Mouse (Mus musculus) midbrain, embryonic 13.5 days (tissue): ENCODE data around the gene Tfeb. TPM values are rescaled to one million over a fixed set of nuclear protein-coding genes. Genes with fewer than 3 reads are reported as not detected.

Experiments used
- ATAC-seq: fragments of 200-750 bp; cut with Nextera tagmentation; 2 replicates; pipeline ENCODE4 v1.8.0; 2017; ENCODE audit warnings: mild to moderate bottlenecking, moderate TSS enrichment, moderate library complexity
- H3K27ac ChIP-seq: fragments of 300-500 bp; sonication (generic); 2 replicates; pipeline ENCODE4 v1.5.1; 2015; ENCODE audit warnings: inconsistent platforms, mild to moderate bottlenecking, moderate library complexity
- H3K27me3 ChIP-seq: fragments of 300-500 bp; sonication (generic); 2 replicates; pipeline ENCODE4 v1.6.1; 2015; ENCODE audit warnings: mild to moderate bottlenecking, inconsistent platforms
- H3K36me3 ChIP-seq: fragments of 300-500 bp; sonication (generic); 2 replicates; pipeline ENCODE4 v1.6.1; 2015; ENCODE audit warnings: mild to moderate bottlenecking, inconsistent platforms
- H3K4me1 ChIP-seq: fragments of 300-500 bp; sonication (generic); replicated peaks from 2 replicates; pipeline ENCODE4 v1.6.1; 2015; ENCODE audit warnings: inconsistent platforms
- H3K4me2 ChIP-seq: fragments of 300-500 bp; sonication (generic); replicated peaks from 2 replicates; pipeline ENCODE4 v1.6.1; 2015; ENCODE audit warnings: moderate library complexity, mild to moderate bottlenecking, inconsistent platforms
- H3K4me3 ChIP-seq: fragments of 300-500 bp; sonication (generic); replicated peaks from 2 replicates; pipeline ENCODE4 v1.5.1; 2015; ENCODE audit warnings: mild to moderate bottlenecking, inconsistent platforms
- H3K9ac ChIP-seq: fragments of 300-500 bp; sonication (generic); replicated peaks from 2 replicates; pipeline ENCODE4 v1.6.1; 2015; ENCODE audit warnings: mild to moderate bottlenecking, inconsistent platforms
- H3K9me3 ChIP-seq: fragments of 300-500 bp; sonication (generic); 2 replicates; pipeline ENCODE4 v1.6.1; 2016; ENCODE audit warnings: mild to moderate bottlenecking, inconsistent platforms
- WGBS: fragments of 180-500 bp; shearing (Covaris S2); methylation state at CpG from one replicate; pipeline ENCODE4 v1.1.7; 2015; 5-methylcytosine and 5-hydroxymethylcytosine counted together
- polyA plus RNA-seq: library from polyadenylated mRNA; unstranded; fragments of >200 nt; fragmentation: Nextera tagmentation; extraction: Ambion mirVana; gene quantifications from 2 replicates; pipeline ENCODE4 v1.2.1, GENCODE M21; 2015

Gene Tfeb
- polyA plus RNA-seq, 1 experiment from 2014 or later = 2.0 TPM

DNA sequence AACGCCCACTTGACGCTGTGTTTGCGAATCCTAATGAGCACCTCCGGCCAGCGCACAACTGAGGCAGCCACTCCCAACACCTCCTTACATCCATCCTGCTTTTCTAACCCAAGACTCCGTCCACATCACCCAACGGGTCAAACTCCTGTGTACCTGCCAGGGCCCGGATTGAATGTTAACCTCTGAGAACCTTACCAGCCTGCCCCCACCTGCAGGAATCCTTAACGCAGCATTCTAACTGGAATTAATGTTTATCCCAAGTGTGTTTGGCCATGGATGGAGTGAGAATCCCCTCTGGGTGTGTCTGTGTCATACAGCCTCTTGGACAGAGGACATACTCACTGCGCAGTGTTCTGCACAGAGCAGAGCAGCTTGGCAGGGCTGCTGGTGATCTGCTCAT lies 38.7 kb upstream of the Tfeb start:
- H3K36me3 ChIP-seq = peaks cover 40% of the 10 kb centered on the region
- WGBS = 90% methylated on average over 10 of the region's 10 CpGs
- no peak overlapping the region; the same call in 1 of the 2 replicates for H3K9ac ChIP-seq
- no peak overlapping the region for H3K4me3 ChIP-seq
- no peak overlapping the region for H3K27ac ChIP-seq
- peaks cover 11% of the 10 kb centered on the region for H3K27me3 ChIP-seq
- no peaks in the 10 kb centered on the region for H3K9me3 ChIP-seq
- H3K4me1 ChIP-seq = peaks cover 17% of the 10 kb centered on the region
- ATAC-seq = no peak
- no peak overlapping the region for H3K4me2 ChIP-seq

DNA sequence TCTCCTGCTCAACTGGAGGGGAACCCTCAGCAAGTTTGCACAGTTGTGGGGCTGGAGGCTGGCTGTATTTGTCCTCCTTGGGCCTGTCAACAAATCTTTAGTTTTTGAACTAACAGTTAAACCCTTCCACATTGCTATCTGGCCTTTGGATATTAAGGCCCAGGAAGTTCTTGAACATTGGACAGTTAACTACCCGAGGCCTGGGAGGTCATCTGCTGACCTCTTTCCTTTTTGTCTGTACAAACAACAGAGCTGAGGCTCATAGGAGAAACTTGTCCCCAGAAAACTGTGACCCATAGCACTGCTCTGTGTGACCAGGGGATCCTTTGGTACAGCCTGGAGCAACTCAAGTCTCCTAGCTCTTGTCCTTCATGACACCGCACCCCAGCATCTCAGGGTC lies 37.8 kb upstream of the Tfeb start:
- Histone ChIP-seq H3K4me3 (no peak overlapping the region), H3K4me1 (peaks cover 12% of the 10 kb centered on the region), H3K27ac (no peak overlapping the region), H3K36me3 (peaks cover 49% of the 10 kb centered on the region), H3K9me3 (no peaks in the 10 kb centered on the region), H3K9ac (no peak overlapping the region), H3K4me2 (no peak overlapping the region), H3K27me3 (peaks cover 8% of the 10 kb centered on the region; the same call in 1 of the 2 replicates)
- WGBS = 83% methylated on average over 2 of the region's 2 CpGs
- no peak for ATAC-seq

DNA sequence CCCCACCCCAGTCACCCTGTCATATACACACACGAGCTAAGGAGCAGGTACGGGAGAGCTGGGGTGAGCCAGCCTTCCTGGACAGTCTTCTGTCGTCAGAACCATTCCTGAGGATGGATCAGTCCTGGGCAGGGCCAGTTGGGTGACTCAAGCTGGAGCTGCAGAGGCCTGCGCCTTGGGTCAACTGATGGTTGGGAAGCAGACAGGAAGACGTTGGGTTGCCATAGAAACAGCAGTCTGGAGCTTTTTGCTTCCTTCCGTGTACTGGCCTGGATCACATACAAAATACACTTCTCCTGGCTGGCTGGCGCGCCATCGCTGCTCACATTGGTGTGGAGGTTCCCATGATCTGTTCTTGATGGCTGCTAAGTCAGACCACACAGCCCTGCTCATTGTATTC lies 35.0 kb upstream of the Tfeb start:
- ATAC-seq = no peak
- Histone ChIP-seq H3K27me3 (peaks cover 8% of the 10 kb centered on the region; the same call in 1 of the 2 replicates), H3K4me2 (no peak overlapping the region), H3K9me3 (no peaks in the 10 kb centered on the region), H3K9ac (no peak overlapping the region), H3K27ac (no peak overlapping the region), H3K4me1 (no peaks in the 10 kb centered on the region), H3K36me3 (peaks cover 55% of the 10 kb centered on the region), H3K4me3 (no peak overlapping the region)
- 85% methylated on average over 9 of the region's 9 CpGs for WGBS

DNA sequence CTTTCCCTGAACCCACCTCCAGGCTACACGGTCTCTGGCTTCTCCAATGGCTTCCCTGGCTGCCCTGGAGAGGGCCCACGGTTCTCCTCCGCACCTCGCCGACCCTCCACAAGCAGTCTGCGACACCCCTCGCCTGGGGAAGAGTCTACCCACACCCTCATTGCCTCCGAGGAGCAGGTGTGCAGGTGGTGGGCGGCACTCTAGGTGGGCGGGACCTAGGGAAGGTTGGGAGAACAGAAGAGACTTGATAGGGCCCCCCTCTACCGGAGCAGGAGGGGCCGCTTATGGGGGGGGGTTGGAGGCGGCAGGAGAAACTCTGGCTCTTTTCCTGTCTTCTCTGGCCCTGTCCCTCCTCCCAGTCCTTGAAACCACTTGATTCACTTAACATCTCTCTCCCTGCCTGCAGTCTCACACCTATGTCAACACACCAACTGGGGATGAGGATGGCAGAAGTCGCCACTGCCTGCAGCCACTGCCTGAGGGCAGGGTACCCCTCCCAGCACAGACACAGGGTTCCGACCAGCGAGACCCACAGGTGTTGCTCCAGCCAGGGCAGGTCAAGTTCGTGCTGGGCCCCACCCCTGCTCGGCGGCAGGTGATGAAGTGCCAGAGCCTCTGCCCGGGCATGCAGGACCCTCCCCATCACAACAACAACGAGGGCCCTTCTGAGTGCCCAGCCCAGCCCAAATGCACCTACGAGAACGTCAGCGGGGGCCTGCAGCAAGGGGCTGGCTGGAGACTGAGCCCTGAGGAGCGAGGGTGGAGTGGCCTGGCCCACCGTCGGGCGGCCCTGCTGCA lies 34.1 kb upstream of the Tfeb start:
- peaks cover 8% of the 10 kb centered on the region; the same call in 1 of the 2 replicates for H3K27me3 ChIP-seq
- no peaks in the 10 kb centered on the region for H3K9me3 ChIP-seq
- 49% methylated on average over 28 of the region's 28 CpGs for WGBS
- H3K9ac ChIP-seq = no peak overlapping the region
- H3K4me2 ChIP-seq = no peak overlapping the region
- no peak overlapping the region for H3K4me3 ChIP-seq
- ATAC-seq = peak; percentile 15; the same call in 1 of the 2 replicates
- peaks cover 55% of the 10 kb centered on the region for H3K36me3 ChIP-seq
- no peak overlapping the region for H3K27ac ChIP-seq
- no peaks in the 10 kb centered on the region for H3K4me1 ChIP-seq

DNA sequence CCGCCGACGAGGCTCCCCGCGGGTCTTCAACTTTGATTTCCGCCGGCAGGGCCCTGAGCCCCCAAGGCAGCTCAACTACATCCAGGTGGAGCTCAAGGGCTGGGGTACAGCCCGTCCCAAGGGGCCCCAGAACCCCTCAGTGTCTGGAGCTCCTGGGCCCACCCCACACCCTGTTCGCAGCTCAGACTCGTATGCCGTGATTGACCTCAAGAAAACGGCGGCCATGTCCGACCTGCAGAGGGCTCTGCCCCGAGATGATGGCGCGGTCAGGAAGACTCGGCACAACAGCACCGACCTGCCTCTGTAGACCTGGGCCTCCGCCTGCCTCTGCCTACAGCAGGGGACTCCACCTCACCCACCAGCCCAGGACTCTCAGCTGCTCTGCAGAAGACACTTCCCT lies 33.3 kb upstream of the Tfeb start:
- Histone ChIP-seq H3K4me3 (no peak overlapping the region), H3K9me3 (no peaks in the 10 kb centered on the region), H3K27me3 (peaks cover 8% of the 10 kb centered on the region; the same call in 1 of the 2 replicates), H3K27ac (no peak overlapping the region), H3K4me2 (no peak overlapping the region), H3K9ac (no peak overlapping the region), H3K36me3 (peaks cover 55% of the 10 kb centered on the region), H3K4me1 (no peaks in the 10 kb centered on the region)
- 35% methylated on average over 20 of the region's 20 CpGs for WGBS
- ATAC-seq = peak; percentile 13; the same call in 1 of the 2 replicates

DNA sequence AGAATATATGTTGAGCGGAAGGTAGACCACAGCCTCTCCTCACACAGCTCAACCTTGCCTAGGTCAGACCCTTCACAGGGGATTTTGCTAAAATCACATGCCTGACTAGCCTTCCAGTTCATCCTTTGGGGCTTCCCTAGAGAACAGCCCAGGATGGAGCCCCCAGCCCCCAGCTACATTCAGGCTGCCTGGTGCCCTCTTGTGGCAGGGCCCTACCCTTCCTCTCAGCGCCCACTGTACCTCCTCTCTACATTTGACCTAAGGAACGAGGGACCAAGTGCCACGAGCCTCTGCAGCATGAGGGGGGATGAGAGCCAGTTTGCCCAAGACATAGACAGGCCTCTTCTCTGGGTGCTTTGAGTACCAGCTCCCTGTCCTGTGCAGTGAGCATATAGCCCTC lies 32.1 kb upstream of the Tfeb start:
- no peak overlapping the region for H3K4me2 ChIP-seq
- no peak overlapping the region for H3K9ac ChIP-seq
- no peaks in the 10 kb centered on the region for H3K4me1 ChIP-seq
- no peaks in the 10 kb centered on the region for H3K9me3 ChIP-seq
- peaks cover 49% of the 10 kb centered on the region for H3K36me3 ChIP-seq
- peaks cover 8% of the 10 kb centered on the region; the same call in 1 of the 2 replicates for H3K27me3 ChIP-seq
- no peak overlapping the region for H3K4me3 ChIP-seq
- 81% methylated on average over 4 of the region's 4 CpGs for WGBS
- no peak overlapping the region for H3K27ac ChIP-seq
- no peak for ATAC-seq

DNA sequence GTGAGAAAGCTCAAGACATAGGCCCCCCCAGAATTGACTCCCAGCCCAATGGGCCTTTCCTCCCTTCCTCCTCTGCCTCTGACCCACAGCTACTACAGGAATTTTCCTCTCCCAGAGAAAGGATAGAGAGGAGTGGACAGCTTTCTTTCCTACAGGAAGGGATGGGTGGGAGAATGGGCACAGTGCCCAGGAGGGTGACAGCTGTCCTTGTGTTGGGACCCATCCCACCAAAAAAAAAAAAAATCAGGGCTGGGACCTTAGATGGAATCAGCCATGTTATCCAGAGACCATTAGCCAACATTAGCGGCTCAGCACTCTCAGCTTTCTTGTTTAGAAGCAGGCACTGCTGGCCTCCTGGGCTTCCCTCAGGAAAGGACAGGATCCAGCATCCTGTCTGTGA lies 30.6 kb upstream of the Tfeb start:
- no peak overlapping the region for H3K27ac ChIP-seq
- H3K9ac ChIP-seq = no peak overlapping the region
- H3K4me2 ChIP-seq = no peak overlapping the region
- H3K36me3 ChIP-seq = peaks cover 34% of the 10 kb centered on the region
- 84% methylated on average over 1 of the region's 1 CpGs for WGBS
- peaks cover 8% of the 10 kb centered on the region; the same call in 1 of the 2 replicates for H3K27me3 ChIP-seq
- no peaks in the 10 kb centered on the region for H3K4me1 ChIP-seq
- H3K9me3 ChIP-seq = no peaks in the 10 kb centered on the region
- no peak for ATAC-seq
- no peak overlapping the region for H3K4me3 ChIP-seq

DNA sequence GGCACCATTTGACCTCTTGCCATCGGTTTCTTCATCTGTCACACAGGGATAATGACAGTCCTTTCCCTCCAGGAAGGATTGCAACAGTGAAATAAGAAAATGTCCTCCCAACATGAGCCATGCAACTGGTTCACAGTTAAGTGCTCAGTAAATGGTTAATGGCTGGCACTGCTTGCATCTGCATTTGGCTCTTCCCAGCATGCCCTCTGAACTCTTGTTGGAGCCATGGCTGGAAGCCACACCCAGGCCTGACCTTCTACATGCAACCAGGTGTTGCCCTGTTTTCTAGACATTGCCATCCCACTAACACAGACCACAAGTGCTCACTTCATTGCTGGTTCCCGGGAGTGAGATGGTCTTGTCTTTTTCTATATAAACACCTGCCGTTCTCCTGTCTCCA lies 28.9 kb upstream of the Tfeb start:
- Histone ChIP-seq H3K9ac (no peak overlapping the region), H3K4me2 (no peak overlapping the region), H3K9me3 (no peaks in the 10 kb centered on the region), H3K27ac (no peak overlapping the region), H3K36me3 (peaks cover 17% of the 10 kb centered on the region), H3K4me3 (no peak overlapping the region), H3K4me1 (no peaks in the 10 kb centered on the region), H3K27me3 (peaks cover 2% of the 10 kb centered on the region; the same call in 1 of the 2 replicates)
- 83% methylated on average over 3 of the region's 3 CpGs for WGBS
- ATAC-seq = no peak

DNA sequence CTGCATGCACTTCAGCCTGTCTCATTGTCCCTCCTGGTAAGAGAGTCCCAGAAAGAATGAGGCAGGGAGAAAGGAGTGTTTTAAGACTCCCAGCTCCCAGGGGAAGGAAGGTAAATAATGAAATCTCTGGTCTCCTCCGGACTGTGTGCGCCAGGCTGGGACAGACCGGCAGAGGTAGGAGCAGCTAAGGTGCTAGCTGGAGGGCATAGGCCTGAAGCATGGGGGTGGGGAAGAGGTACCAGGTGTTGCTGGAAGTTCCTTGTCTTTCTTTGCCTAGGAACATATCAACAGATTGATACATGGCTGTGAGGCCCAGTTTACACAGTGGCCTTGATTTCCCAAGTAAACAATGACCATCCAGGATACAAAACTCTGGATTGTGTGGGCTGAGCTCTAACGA lies 27.9 kb upstream of the Tfeb start:
- peaks cover 6% of the 10 kb centered on the region; the same call in 1 of the 2 replicates for H3K36me3 ChIP-seq

DNA sequence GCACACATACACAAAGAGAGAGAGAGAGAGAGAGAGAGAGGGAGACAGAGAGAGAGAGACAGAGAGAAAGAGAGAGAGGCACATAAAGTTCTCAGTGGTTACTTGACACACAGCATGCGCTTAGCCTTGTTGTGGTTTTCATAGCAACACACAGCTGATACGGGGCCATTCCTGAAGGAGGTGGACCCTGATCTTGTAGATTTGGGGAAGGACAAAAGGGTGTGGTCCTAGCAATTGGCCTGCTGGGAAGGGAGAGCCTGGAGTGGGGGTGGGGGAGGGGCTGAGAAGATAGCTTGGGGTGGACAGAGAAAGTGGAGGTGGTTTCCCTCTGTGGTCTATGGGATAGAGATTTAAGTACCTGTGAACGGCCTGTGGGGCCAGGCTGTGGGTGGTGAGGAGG lies 26.8 kb upstream of the Tfeb start:
- Histone ChIP-seq H3K27me3 (no peaks in the 10 kb centered on the region), H3K9me3 (no peaks in the 10 kb centered on the region), H3K4me1 (no peaks in the 10 kb centered on the region), H3K36me3 (no peaks in the 10 kb centered on the region), H3K4me3 (no peak overlapping the region), H3K9ac (no peak overlapping the region), H3K27ac (no peak overlapping the region), H3K4me2 (no peak overlapping the region)
- 84% methylated on average over 3 of the region's 3 CpGs for WGBS
- ATAC-seq = no peak

More for the DNA sequence above, 27.9 kb upstream of the Tfeb start:
- WGBS = 77% methylated on average over 4 of the region's 4 CpGs
- Histone ChIP-seq H3K9ac (no peak overlapping the region), H3K27me3 (no peaks in the 10 kb centered on the region), H3K9me3 (no peaks in the 10 kb centered on the region), H3K4me1 (no peaks in the 10 kb centered on the region), H3K4me2 (no peak overlapping the region), H3K4me3 (no peak overlapping the region), H3K27ac (no peak overlapping the region)
- ATAC-seq = no peak

DNA sequence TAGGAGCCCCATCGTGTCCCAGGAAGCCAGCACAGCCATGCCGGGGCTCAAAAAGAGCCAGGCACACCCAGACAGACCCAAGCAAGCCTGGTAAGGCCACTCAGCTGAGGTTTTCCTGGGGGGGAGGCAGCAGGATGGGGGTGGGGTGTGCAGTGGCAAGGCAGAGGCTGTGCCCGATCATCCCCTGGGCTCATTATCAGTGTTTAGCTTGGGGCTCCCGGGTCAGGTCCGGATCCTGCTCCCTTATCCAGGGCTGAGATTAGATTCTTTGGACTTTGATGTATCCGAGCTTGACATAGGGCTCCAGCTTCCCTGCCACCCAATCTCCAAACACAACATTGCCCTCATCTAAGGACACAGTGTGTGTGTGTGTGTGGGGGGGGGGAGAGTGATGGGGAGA lies 24.9 kb upstream of the Tfeb start:
- Histone ChIP-seq H3K4me1 (no peaks in the 10 kb centered on the region), H3K27me3 (no peaks in the 10 kb centered on the region), H3K4me2 (no peak overlapping the region), H3K4me3 (no peak overlapping the region), H3K9me3 (no peaks in the 10 kb centered on the region), H3K36me3 (no peaks in the 10 kb centered on the region), H3K27ac (no peak overlapping the region), H3K9ac (no peak overlapping the region)
- 0 out of 2 replicates have a peak, but pooled peaks have one; percentile 30 for ATAC-seq
- 71% methylated on average over 6 of the region's 6 CpGs for WGBS

DNA sequence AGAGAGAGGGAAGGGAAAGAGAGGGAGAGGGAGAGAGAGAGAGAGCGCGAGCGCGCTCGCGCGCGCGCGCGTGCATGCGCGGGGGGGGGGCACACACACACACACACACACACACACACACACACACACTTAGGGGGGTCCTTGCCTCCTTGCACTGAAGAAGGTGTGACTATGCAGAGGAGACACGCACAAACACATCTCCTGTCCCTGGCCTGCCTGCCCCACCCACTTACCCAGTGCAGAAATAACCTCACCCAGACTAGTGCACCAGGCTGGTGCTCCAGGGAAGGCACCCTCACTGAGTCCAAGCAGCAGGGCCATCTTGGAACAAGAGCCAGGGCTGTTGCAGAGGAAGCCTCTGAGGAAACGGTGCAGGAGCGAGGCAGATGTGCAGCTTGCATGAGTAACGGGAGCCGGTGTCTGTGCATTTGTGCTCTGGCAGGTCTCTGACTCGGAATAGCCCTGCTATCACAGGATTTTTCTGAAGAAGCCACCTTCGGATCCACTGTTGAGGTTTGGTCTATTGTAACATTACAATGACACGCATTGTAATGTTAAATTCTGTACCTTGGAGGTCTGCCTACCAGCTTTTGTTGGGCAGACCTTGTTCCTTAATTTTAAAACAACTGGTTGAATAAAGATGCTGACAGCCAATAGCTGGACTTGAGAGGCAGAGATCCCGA lies 23.8 kb upstream of the Tfeb start:
- 51% methylated on average over 10 of the region's 22 CpGs for WGBS
- no peaks in the 10 kb centered on the region for H3K9me3 ChIP-seq

More for the DNA sequence above, 23.8 kb upstream of the Tfeb start:
- no peak overlapping the region for H3K4me2 ChIP-seq
- H3K27ac ChIP-seq = no peak overlapping the region
- no peaks in the 10 kb centered on the region for H3K4me1 ChIP-seq
- no peaks in the 10 kb centered on the region for H3K36me3 ChIP-seq
- no peak overlapping the region for H3K4me3 ChIP-seq
- ATAC-seq = no peak
- H3K9ac ChIP-seq = 0 out of 2 replicates have a peak overlapping the region, but pooled peaks have one; percentile 20
- H3K27me3 ChIP-seq = no peaks in the 10 kb centered on the region
